Mouse (Mus musculus): ENCODE measurements around the gene 1700017B05Rik. TPM values are rescaled to one million over a fixed set of nuclear protein-coding genes. Genes with fewer than 3 reads are reported as not detected.
A peak's percentile ranks its signal among the peaks of the same experiment; 100 is the strongest.

1700017B05Rik gene
- total RNA-seq, 2 experiments from 2014 or later = 11.5 to 16.7 TPM

- intact Hi-C loops (cut with DNase I) = no loop called here
- DNase-seq (ENCODE audit: low spot score in 2 of 2) = no peak
These were observed 11.3 kb downstream of the 1700017B05Rik start for GRCm38 (mm10) chr9:57251139-57251538.

GRCm38 (mm10) chr9:57250026-57250425, 12.4 kb downstream of the 1700017B05Rik start:
- intact Hi-C loops (cut with DNase I) = no loop called here
- DNase-seq (ENCODE audit: low spot score in 2 of 2) = no peak

- intact Hi-C loops (cut with DNase I) = no loop called here
- DNase-seq (ENCODE audit: low spot score in 2 of 2) = no peak
These were observed 14.1 kb downstream of the 1700017B05Rik start for GRCm38 (mm10) chr9:57248030-57248942.

GRCm38 (mm10) chr9:57247201-57247671, 15.2 kb downstream of the 1700017B05Rik start:
- DNase-seq (ENCODE audit: low spot score in 2 of 2) = no peak
- intact Hi-C loops (cut with DNase I) = no loop called here

GRCm38 (mm10) chr9:57246482-57246881, 15.9 kb downstream of the 1700017B05Rik start:
- DNase-seq (ENCODE audit: low spot score in 2 of 2) = peak in 1 of 2 experiments; percentile 50
- intact Hi-C loops (cut with DNase I) = no loop called here

- intact Hi-C loops (cut with DNase I) = no loop called here
- no peak for DNase-seq (ENCODE audit: low spot score in 2 of 2)
These were observed 18.2 kb downstream of the 1700017B05Rik start for GRCm38 (mm10) chr9:57244106-57244685.

- no peak for DNase-seq (ENCODE audit: low spot score in 2 of 2)
- intact Hi-C loops (cut with DNase I) = no loop called here
These were observed 19.5 kb downstream of the 1700017B05Rik start for GRCm38 (mm10) chr9:57242916-57243315.

- DNase-seq (ENCODE audit: low spot score in 2 of 2) = no peak
- intact Hi-C loops (cut with DNase I) = no loop called here
These were observed 21.3 kb downstream of the 1700017B05Rik start for GRCm38 (mm10) chr9:57241111-57241510.

- DNase-seq (ENCODE audit: low spot score in 2 of 2) = no peak
- intact Hi-C loops (cut with DNase I) = no loop called here
These were observed 24.2 kb downstream of the 1700017B05Rik start for GRCm38 (mm10) chr9:57238220-57238619.

- DNase-seq (ENCODE audit: low spot score in 2 of 2) = no peak
- intact Hi-C loops (cut with DNase I) = no loop called here
These were observed 24.7 kb downstream of the 1700017B05Rik start for GRCm38 (mm10) chr9:57237705-57238104.

GRCm38 (mm10) chr9:57236256-57236655, 26.2 kb downstream of the 1700017B05Rik start, which contains the start of gene Trcg1:
Trcg1 (plus strand) TSS chr9:57236556.
- intact Hi-C loops (cut with DNase I) = no loop called here
- DNase-seq (ENCODE audit: low spot score in 2 of 2) = no peak

GRCm38 (mm10) chr9:57233767-57234166, 28.6 kb downstream of the 1700017B05Rik start:
- DNase-seq (ENCODE audit: low spot score in 2 of 2) = no peak
- intact Hi-C loops (cut with DNase I) = no loop called here

GRCm38 (mm10) chr9:57233142-57233541, 29.3 kb downstream of the 1700017B05Rik start:
- DNase-seq (ENCODE audit: low spot score in 2 of 2) = no peak
- intact Hi-C loops (cut with DNase I) = no loop called here

- intact Hi-C loops (cut with DNase I) = no loop called here
- no peak for DNase-seq (ENCODE audit: low spot score in 2 of 2)
These were observed 30.0 kb downstream of the 1700017B05Rik start for GRCm38 (mm10) chr9:57232341-57232940.

- intact Hi-C loops (cut with DNase I) = no loop called here
- no peak for DNase-seq (ENCODE audit: low spot score in 2 of 2)
These were observed 30.7 kb downstream of the 1700017B05Rik start for GRCm38 (mm10) chr9:57231536-57232255.

- intact Hi-C loops (cut with DNase I) = no loop called here
These were observed 32.1 kb downstream of the 1700017B05Rik start for GRCm38 (mm10) chr9:57230146-57230783.

GRCm38 (mm10) chr9:57229726-57230125, 32.7 kb downstream of the 1700017B05Rik start:
- intact Hi-C loops (cut with DNase I) = loop anchor here (10.0 kb wide), 1 partner anchor 335 kb away; no protein-coding TSS in a partner anchor
- DNase-seq (ENCODE audit: low spot score in 2 of 2) = no peak

More at GRCm38 (mm10) chr9:57230146-57230783, 32.1 kb downstream of the 1700017B05Rik start:
- DNase-seq (ENCODE audit: low spot score in 2 of 2) = no peak

GRCm38 (mm10) chr9:57228186-57228585, 34.2 kb downstream of the 1700017B05Rik start:
- intact Hi-C loops (cut with DNase I) = loop anchor here (10.0 kb wide), 1 partner anchor 333 kb away; no protein-coding TSS in a partner anchor
- no peak for DNase-seq (ENCODE audit: low spot score in 2 of 2)

GRCm38 (mm10) chr9:57227203-57227602, 35.2 kb downstream of the 1700017B05Rik start:
- DNase-seq (ENCODE audit: low spot score in 2 of 2) = no peak
- intact Hi-C loops (cut with DNase I) = loop anchor here (10.0 kb wide), 1 partner anchor 332 kb away; no protein-coding TSS in a partner anchor
